Mouse (Mus musculus): ENCODE results near the gene Qpctl. TPM values are rescaled to one million over a fixed set of nuclear protein-coding genes. Genes with fewer than 3 reads are reported as not detected.

Qpctl gene
- polyA plus RNA-seq, 1 experiment from 2014 or later: 9.6 TPM

DNA sequence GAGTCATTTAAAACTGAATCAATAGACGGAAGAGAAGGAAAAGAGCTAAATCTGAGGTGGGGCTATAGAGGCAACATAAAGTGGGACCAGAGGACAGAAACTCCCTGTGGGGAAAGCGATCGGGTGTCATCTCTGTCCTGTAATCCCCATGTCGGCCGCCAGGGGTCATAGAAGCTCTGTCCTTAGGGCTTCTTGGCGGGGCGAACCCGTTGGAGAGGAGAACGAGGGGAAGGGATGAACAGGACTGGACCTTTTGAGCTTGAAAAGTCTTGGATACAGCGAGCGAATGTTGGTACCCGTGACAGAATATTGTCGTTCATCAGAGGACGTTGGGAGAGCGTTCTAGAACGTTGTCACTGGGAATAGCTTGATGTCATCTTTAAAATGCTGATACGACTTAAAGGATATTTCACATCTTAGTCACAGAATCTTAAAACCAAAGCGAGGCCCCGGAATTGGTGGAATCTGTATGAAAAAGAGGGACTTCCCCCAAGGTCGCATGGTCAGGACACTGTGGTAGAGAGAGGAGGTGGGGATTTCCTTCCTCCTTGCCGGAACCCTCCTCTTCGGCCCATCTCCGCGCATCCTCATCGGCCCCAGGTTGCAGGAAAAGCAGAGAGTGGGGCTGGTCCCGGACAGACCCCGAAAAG, 29.5 kb upstream of the Qpctl start:
- H3K27me3 ChIP-seq (ENCODE audit: control insufficient read depth, insufficient read depth, low read length): peaks cover 40% of the 10 kb centered on the region
- H3K4me3 ChIP-seq (ENCODE audit: low read length): peak overlapping the region; percentile 26
- WGBS: 6% methylated on average over 27 of the region's 27 CpGs

DNA sequence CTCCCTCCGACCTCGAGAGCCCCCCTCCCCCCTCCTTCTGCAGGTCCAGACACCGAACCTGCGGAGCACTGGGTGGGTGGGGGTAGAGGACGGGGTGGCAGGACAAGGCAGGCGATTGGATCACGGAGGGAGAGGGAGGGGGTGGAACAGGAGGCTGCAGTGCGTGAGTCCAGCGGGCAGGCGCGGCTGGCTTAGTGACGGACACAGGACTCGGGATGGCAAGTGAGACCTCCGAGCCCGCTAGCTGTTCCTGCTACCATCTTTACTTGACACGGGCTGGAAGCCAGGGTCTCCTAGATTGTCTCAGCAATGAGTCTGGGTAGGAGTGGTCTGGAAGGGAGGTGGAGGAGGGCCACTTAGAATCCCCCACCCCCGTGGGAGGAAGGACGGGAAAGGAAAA, 28.9 kb upstream of the Qpctl start:
- Histone ChIP-seq H3K27ac (ENCODE audit: low read length) (no peak overlapping the region), H3K9ac (ENCODE audit: low read length) (no peak overlapping the region), H3K4me1 (ENCODE audit: control insufficient read depth, insufficient read depth, low read length) (peaks cover 21% of the 10 kb centered on the region), H3K9me3 (replicated peaks; ENCODE audit: control insufficient read depth, low read length) (peaks cover 5% of the 10 kb centered on the region; the same call in 1 of the 2 replicates), H3K4me2 (ENCODE audit: low read depth, low read length) (peak overlapping the region; percentile 29; the same call in 1 of the 2 replicates), H3K36me3 (ENCODE audit: control insufficient read depth, insufficient read depth) (no peaks in the 10 kb centered on the region), H3K27me3 (ENCODE audit: control insufficient read depth, insufficient read depth, low read length) (peaks cover 40% of the 10 kb centered on the region), H3K4me3 (ENCODE audit: low read length) (peak overlapping the region; percentile 1; the same call in 1 of the 2 replicates)
- no peak for ATAC-seq (replicated peaks; ENCODE audit: extremely low read depth, insufficient read depth, low FRiP score)
- WGBS: 11% methylated on average over 18 of the region's 18 CpGs

More for the DNA sequence above, 29.5 kb upstream of the Qpctl start:
- no peak for ATAC-seq (replicated peaks; ENCODE audit: extremely low read depth, insufficient read depth, low FRiP score)
- Histone ChIP-seq H3K4me2 (ENCODE audit: low read depth, low read length) (peak overlapping the region; percentile 52; the same call in 1 of the 2 replicates), H3K9ac (ENCODE audit: low read length) (0 out of 2 replicates have a peak overlapping the region, but pooled peaks have one; percentile 19), H3K4me1 (ENCODE audit: control insufficient read depth, insufficient read depth, low read length) (peaks cover 21% of the 10 kb centered on the region), H3K36me3 (ENCODE audit: control insufficient read depth, insufficient read depth) (no peaks in the 10 kb centered on the region), H3K9me3 (replicated peaks; ENCODE audit: control insufficient read depth, low read length) (peaks cover 5% of the 10 kb centered on the region; the same call in 1 of the 2 replicates), H3K27ac (ENCODE audit: low read length) (no peak overlapping the region)

DNA sequence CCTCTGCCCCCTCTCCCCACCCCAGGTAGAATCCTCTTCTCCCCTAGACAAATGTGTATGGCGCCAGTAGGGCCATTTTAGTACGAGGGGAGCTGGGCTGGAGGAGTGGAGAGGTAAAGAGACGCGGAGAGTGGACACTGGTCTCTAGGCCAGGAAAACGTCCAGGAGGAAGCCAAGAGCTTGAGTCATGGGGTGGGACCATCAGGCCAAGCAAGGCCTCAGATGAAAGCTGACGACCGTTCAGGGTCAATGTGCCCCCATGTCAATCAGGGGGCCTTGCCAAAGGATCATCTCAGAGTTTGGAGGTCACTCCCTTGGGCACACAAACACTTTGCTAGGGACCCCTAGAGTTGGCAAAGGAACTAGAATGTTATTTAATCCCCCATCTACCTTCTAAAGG, 28.1 kb upstream of the Qpctl start:
- Histone ChIP-seq H3K36me3 (ENCODE audit: control insufficient read depth, insufficient read depth) (no peaks in the 10 kb centered on the region), H3K4me1 (ENCODE audit: control insufficient read depth, insufficient read depth, low read length) (peaks cover 27% of the 10 kb centered on the region), H3K9ac (ENCODE audit: low read length) (no peak overlapping the region), H3K4me3 (ENCODE audit: low read length) (no peak overlapping the region), H3K27ac (ENCODE audit: low read length) (no peak overlapping the region), H3K27me3 (ENCODE audit: control insufficient read depth, insufficient read depth, low read length) (peaks cover 40% of the 10 kb centered on the region), H3K9me3 (replicated peaks; ENCODE audit: control insufficient read depth, low read length) (peaks cover 5% of the 10 kb centered on the region; the same call in 1 of the 2 replicates), H3K4me2 (ENCODE audit: low read depth, low read length) (no peak overlapping the region)
- 76% methylated on average over 7 of the region's 7 CpGs for WGBS
- ATAC-seq (replicated peaks; ENCODE audit: extremely low read depth, insufficient read depth, low FRiP score): no peak

DNA sequence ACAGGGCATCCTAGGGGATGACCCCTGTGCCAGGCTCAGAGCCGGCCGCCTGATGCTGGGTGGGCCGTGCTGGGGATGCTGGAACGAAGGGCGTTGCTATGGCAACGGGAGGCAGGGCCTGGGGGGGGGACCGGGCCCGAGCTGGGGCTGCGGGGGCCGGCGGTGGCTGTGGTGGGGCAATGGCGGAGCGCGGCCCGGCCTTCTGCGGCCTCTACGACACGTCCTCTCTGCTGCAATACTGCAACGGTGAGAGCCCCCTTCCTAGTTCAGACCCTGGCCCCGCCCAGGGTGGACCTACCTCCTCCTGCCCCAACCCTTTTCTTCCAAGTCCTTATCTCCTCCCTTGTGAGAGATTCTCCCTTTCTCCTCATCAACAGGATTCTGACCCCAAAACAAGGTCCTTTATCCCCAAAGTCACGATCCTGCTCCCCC, 27.4 kb upstream of the Qpctl start:
- peaks cover 5% of the 10 kb centered on the region; the same call in 1 of the 2 replicates for H3K9me3 ChIP-seq (replicated peaks; ENCODE audit: control insufficient read depth, low read length)
- H3K27ac ChIP-seq (ENCODE audit: low read length): no peak overlapping the region
- H3K4me3 ChIP-seq (ENCODE audit: low read length): no peak overlapping the region; the same call in 1 of the 2 replicates
- H3K36me3 ChIP-seq (ENCODE audit: control insufficient read depth, insufficient read depth): no peaks in the 10 kb centered on the region
- H3K4me2 ChIP-seq (ENCODE audit: low read depth, low read length): no peak overlapping the region
- ATAC-seq (replicated peaks; ENCODE audit: extremely low read depth, insufficient read depth, low FRiP score): no peak
- no peak overlapping the region for H3K9ac ChIP-seq (ENCODE audit: low read length)
- H3K27me3 ChIP-seq (ENCODE audit: control insufficient read depth, insufficient read depth, low read length): peaks cover 40% of the 10 kb centered on the region
- peaks cover 27% of the 10 kb centered on the region for H3K4me1 ChIP-seq (ENCODE audit: control insufficient read depth, insufficient read depth, low read length)
- WGBS: 12% methylated on average over 21 of the region's 21 CpGs

DNA sequence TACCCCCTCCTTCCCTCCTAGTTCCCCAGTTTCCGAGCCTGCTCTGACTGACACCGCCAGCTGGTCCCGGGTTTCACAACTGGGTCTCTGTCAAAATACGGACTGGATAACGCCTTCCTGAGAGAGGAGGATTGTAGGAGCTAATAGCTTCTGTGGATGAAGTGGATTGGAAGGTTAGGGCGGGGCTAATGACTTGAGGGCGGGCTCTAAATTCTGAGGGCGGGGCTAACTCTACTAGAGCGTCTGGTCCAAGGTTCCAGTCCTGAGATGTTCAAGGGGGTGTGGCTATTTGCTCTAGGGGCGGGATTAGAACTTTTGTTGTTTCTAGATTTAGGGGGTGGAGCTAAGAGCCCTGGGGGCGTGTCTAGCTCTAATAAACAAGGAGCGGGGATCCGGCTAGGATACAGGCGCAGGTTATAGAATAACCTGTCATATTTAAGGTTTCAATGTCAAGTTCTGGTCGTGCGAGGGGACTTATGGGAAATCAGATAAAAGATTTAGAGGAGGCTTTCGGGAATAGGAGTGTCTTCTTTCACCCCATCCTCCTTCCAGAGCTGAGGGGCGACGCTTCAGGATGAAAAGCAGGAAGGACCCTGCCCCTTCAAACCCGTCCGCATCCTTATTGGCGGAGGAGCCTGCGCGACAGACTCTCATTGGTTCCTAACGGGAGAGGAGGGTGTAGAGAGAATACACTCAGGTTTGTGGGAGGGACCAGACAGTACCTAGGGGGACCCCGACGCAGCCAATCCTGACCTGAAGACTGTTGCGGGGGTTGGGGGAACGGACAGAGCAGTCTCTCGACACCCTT, 26.8 kb upstream of the Qpctl start, which contains the start of gene Eml2:
Eml2 (plus strand) TSS at position 714 of the 808 bp plus-strand sequence.
- Histone ChIP-seq H3K4me1 (ENCODE audit: control insufficient read depth, insufficient read depth, low read length) (peaks cover 27% of the 10 kb centered on the region), H3K4me3 (ENCODE audit: low read length) (no peak within 1 kb of the TSS; the same call in 1 of the 2 replicates), H3K4me2 (ENCODE audit: low read depth, low read length) (no peak within 1 kb of the TSS), H3K9me3 (replicated peaks; ENCODE audit: control insufficient read depth, low read length) (peaks cover 5% of the 10 kb centered on the region; the same call in 1 of the 2 replicates), H3K27me3 (ENCODE audit: control insufficient read depth, insufficient read depth, low read length) (peaks cover 40% of the 10 kb centered on the region), H3K36me3 (ENCODE audit: control insufficient read depth, insufficient read depth) (no peaks in the 10 kb centered on the region), H3K27ac (ENCODE audit: low read length) (no peak within 1 kb of the TSS), H3K9ac (ENCODE audit: low read length) (no peak within 1 kb of the TSS)
- no peak for ATAC-seq (replicated peaks; ENCODE audit: extremely low read depth, insufficient read depth, low FRiP score)
- WGBS: 4% methylated on average over 30 of the region's 30 CpGs

DNA sequence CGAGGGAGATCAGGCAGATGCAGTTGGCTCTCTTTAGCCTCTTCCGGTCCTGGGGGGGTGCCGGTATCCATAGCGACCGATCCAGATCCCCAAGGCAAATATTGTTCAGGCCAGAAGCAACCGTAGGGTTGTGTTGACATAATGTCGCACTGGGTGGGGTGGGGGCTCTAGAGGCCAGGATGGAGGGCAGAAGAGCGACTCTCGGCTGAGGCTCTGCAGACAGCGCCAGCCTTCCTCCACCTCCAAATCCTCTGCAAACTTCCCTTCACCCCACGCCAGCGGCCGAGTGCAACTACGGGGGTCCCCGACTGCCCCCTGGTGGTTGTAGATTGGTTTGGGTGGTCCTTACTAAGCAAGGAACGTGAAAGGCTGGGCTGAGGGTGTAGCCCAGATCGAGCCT, 23.8 kb upstream of the Qpctl start:
- peak; percentile 42 for ATAC-seq (replicated peaks; ENCODE audit: extremely low read depth, insufficient read depth, low FRiP score)
- Histone ChIP-seq H3K4me3 (ENCODE audit: low read length) (peak overlapping the region; percentile 30; the same call in 1 of the 2 replicates), H3K4me2 (ENCODE audit: low read depth, low read length) (peak overlapping the region; percentile 59), H3K9ac (ENCODE audit: low read length) (peak overlapping the region; percentile 64), H3K9me3 (replicated peaks; ENCODE audit: control insufficient read depth, low read length) (no peaks in the 10 kb centered on the region), H3K27ac (ENCODE audit: low read length) (peak overlapping the region; percentile 88), H3K36me3 (ENCODE audit: control insufficient read depth, insufficient read depth) (no peaks in the 10 kb centered on the region), H3K4me1 (ENCODE audit: control insufficient read depth, insufficient read depth, low read length) (peaks cover 37% of the 10 kb centered on the region), H3K27me3 (ENCODE audit: control insufficient read depth, insufficient read depth, low read length) (peaks cover 30% of the 10 kb centered on the region)
- WGBS: 6% methylated on average over 17 of the region's 17 CpGs

DNA sequence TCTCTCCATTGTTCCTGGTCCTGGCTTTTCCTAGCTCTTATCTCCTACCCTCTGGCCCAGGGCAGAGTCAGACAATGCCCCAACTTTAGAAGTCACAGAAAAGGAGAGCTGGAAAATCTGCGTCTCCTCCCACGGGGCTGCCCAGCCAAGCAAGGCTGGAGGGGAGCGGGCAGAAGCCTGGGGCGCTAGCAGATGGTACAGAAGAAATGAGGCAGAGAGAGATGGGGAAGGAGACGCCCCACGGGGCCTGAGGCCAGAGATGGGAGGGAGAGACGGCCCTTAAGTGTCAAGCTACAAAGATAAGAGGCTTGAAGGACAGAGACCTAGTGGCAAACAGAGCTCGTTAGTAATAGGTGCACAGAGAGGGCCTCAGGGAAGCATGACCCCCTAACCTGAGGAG, 22.7 kb upstream of the Qpctl start:
- no peak for ATAC-seq (replicated peaks; ENCODE audit: extremely low read depth, insufficient read depth, low FRiP score)
- Histone ChIP-seq H3K4me2 (ENCODE audit: low read depth, low read length) (no peak overlapping the region), H3K9ac (ENCODE audit: low read length) (peak overlapping the region; percentile 64), H3K36me3 (ENCODE audit: control insufficient read depth, insufficient read depth) (no peaks in the 10 kb centered on the region), H3K4me1 (ENCODE audit: control insufficient read depth, insufficient read depth, low read length) (peaks cover 38% of the 10 kb centered on the region), H3K4me3 (ENCODE audit: low read length) (no peak overlapping the region), H3K27me3 (ENCODE audit: control insufficient read depth, insufficient read depth, low read length) (peaks cover 19% of the 10 kb centered on the region), H3K27ac (ENCODE audit: low read length) (peak overlapping the region; percentile 88), H3K9me3 (replicated peaks; ENCODE audit: control insufficient read depth, low read length) (0 out of 2 replicates have a peak, but pooled peaks cover 5% of the 10 kb centered on the region)
- 26% methylated on average over 8 of the region's 8 CpGs for WGBS

DNA sequence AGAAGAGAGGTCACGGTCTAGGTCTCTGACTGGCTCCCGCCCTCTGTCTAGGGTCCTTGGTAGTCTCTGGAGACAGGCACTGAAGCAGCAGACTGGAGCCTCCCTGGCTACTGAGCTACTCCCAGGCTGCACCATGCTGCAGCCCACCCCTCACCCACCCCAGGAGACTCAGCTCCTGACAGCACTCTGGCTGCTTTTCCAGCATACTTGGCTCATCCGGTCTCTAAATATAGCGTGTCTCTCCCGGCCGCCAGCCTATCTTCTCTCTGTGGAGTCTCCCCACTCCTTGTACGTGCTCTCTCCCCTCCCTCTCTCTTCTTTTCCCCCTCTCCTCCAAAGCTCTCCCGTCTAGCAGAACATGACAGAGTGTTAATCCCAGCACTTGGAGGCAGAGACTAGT, 21.1 kb upstream of the Qpctl start:
- Histone ChIP-seq H3K36me3 (ENCODE audit: control insufficient read depth, insufficient read depth) (no peaks in the 10 kb centered on the region), H3K27me3 (ENCODE audit: control insufficient read depth, insufficient read depth, low read length) (peaks cover 4% of the 10 kb centered on the region), H3K9me3 (replicated peaks; ENCODE audit: control insufficient read depth, low read length) (0 out of 2 replicates have a peak, but pooled peaks cover 5% of the 10 kb centered on the region), H3K4me3 (ENCODE audit: low read length) (no peak overlapping the region), H3K4me2 (ENCODE audit: low read depth, low read length) (peak overlapping the region; percentile 19; the same call in 1 of the 2 replicates), H3K27ac (ENCODE audit: low read length) (peak overlapping the region; percentile 93), H3K9ac (ENCODE audit: low read length) (peak overlapping the region; percentile 32; the same call in 1 of the 2 replicates), H3K4me1 (ENCODE audit: control insufficient read depth, insufficient read depth, low read length) (peaks cover 43% of the 10 kb centered on the region)
- WGBS: 18% methylated on average over 8 of the region's 8 CpGs
- ATAC-seq (replicated peaks; ENCODE audit: extremely low read depth, insufficient read depth, low FRiP score): peak; percentile 84

Data from heart, embryonic 16.5 days (tissue).